Mouse (Mus musculus): ENCODE measurements at regions not wholly inside any gene's neighbourhood (a gene's known extent, or its start where the extent isn't known, plus 50 kb on each side); places are given as distances from the start of the nearest gene placed in this dataset.

DNA sequence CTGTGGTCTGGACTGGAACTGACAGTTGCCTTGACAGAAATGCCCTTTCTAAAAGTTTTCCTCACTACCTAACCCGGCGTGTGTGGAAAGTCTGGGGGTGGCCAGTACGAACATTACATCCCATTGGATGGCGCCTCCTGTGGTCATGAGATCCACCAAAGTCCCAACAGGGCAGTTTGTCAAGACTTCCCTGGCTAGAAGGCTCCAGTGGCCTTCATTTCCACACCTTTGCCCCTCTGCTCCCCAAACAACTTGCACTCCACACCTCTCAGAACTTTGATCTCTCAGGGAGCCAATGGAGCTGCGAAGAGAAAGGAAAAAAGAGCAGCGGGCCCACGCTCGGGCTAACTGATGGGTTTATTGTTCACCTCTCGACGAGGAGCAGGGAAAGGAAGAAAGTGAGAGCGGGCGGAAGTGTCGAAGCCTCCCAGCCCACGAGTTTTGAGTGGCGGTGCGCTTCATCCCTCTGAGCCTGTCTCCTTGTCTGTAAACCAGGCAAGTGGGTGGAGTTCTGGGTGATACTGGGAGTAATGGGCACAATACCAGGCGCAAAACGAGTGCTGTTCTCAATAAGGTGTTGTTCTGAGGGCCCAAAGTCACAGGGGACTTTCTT lies 126.9 kb upstream of the Bcor start:
- no peak for TF ChIP-seq CTCF (IDR thresholded peaks at IDR 0.05; ENCODE audit: low read depth, low read length)
- no peak for TF ChIP-seq POLR2AphosphoS5 (IDR thresholded peaks at IDR 0.05; ENCODE audit: insufficient replicate concordance, low read depth, low read length)
- TF ChIP-seq GATA1 (IDR thresholded peaks at IDR 0.05; ENCODE audit: borderline replicate concordance, low read length) = no peak

Data from G1E (cell line).